Mouse (Mus musculus) cortical plate, adult 2 months (tissue): ENCODE data around the gene Nptx1.

Experiments
- CTCF ChIP-seq: fragments of 200-500 bp; IDR thresholded peaks from 2 replicates; pipeline ENCODE4 v1.5.1; 2011; ENCODE audit warnings: mild to moderate bottlenecking, control low read depth, low read length; ENCODE audit not compliant: insufficient read depth; ENCODE audit errors: extremely low read depth
- POLR2A ChIP-seq: fragments of 200-500 bp; IDR thresholded peaks from 2 replicates; pipeline ENCODE4 v1.6.1; 2011; ENCODE audit warnings: mild to moderate bottlenecking, low read length, control low read depth; ENCODE audit not compliant: insufficient read depth; ENCODE audit errors: extremely low read depth

- TF ChIP-seq CTCF (no peak), POLR2A (no peak)
These were observed 10.7 kb upstream of the Nptx1 start for GRCm38 (mm10) chr11:119557940-119558869.
